Mouse (Mus musculus) heart, postnatal 0 days (tissue): ENCODE results near the gene Lgals1. TPM values are rescaled to one million over a fixed set of nuclear protein-coding genes. Genes with fewer than 3 reads are reported as not detected.

Experiments
- ATAC-seq: fragments of 200-750 bp; cut with Nextera tagmentation; 2 replicates; pipeline ENCODE4 v1.8.0; 2017; ENCODE audit warnings: low read depth, moderate number of reproducible peaks, moderate library complexity; ENCODE audit not compliant: insufficient read depth
- DNase-seq: peaks from one replicate; pipeline ENCODE4 v3.0.0-alpha.2; 2016; ENCODE audit warnings: low spot score
- H3K27ac ChIP-seq: fragments of 300-500 bp; sonication (generic); 2 replicates; pipeline ENCODE4 v1.5.1; 2014; ENCODE audit warnings: low read depth, mild to moderate bottlenecking
- H3K27me3 ChIP-seq: fragments of 300-500 bp; sonication (generic); 2 replicates; pipeline ENCODE4 v1.6.1; 2014; ENCODE audit warnings: low read length, mixed read lengths; ENCODE audit not compliant: control insufficient read depth, insufficient read depth
- H3K36me3 ChIP-seq: fragments of 300-500 bp; sonication (generic); replicated peaks from 2 replicates; pipeline ENCODE4 v1.6.1; 2014; ENCODE audit warnings: low read length, mixed read lengths; ENCODE audit not compliant: control insufficient read depth, insufficient read depth
- H3K4me1 ChIP-seq: fragments of 300-500 bp; sonication (generic); 2 replicates; pipeline ENCODE4 v1.6.1; 2014; ENCODE audit warnings: antibody characterized with exemption; ENCODE audit not compliant: control insufficient read depth, insufficient read depth
- H3K4me2 ChIP-seq: fragments of 300-500 bp; sonication (generic); 2 replicates; pipeline ENCODE4 v1.6.1; 2014; ENCODE audit warnings: low read depth, mild to moderate bottlenecking, low read length, moderate library complexity
- H3K4me3 ChIP-seq: fragments of 300-500 bp; sonication (generic); 2 replicates; pipeline ENCODE4 v1.5.1; 2014; ENCODE audit warnings: low read depth, low read length
- H3K9ac ChIP-seq: fragments of 300-500 bp; sonication (generic); replicated peaks from 2 replicates; pipeline ENCODE4 v1.6.1; 2014; ENCODE audit warnings: low read depth, low read length, mixed read lengths
- H3K9me3 ChIP-seq: fragments of 300-500 bp; sonication (generic); replicated peaks from 2 replicates; pipeline ENCODE4 v1.6.1; 2016; ENCODE audit warnings: low read length; ENCODE audit not compliant: control insufficient read depth
- CTCF ChIP-seq: IDR thresholded peaks from 2 replicates; pipeline ENCODE4 v1.5.1; 2016; ENCODE audit warnings: antibody characterized with exemption, control low read depth, low read depth
- EP300 ChIP-seq: IDR thresholded peaks from 2 replicates; pipeline ENCODE4 v1.6.1; 2016; ENCODE audit warnings: antibody characterized with exemption, low read depth
- WGBS: fragments of 180-500 bp; shearing (Covaris S2); extraction: QIAGEN DNeasy Blood & Tissue Kit; methylation state at CpG from one replicate; pipeline ENCODE4 v1.1.7; 2014; 5-methylcytosine and 5-hydroxymethylcytosine counted together
- microRNA-seq: library from miRNA; unstranded; fragments of <30 nt; microRNA quantifications from one replicate; pipeline ENCODE4, GENCODE M21; 2016
- polyA plus RNA-seq: library from polyadenylated mRNA; unstranded; fragments of >200 nt; fragmentation: Nextera tagmentation; extraction: Ambion mirVana; gene quantifications from 2 replicates; pipeline ENCODE4 v1.2.1, GENCODE M21; 2015
- total RNA-seq: library from RNA; depleted of rRNA; stranded (reverse); fragments of >200 nt; gene quantifications from 2 replicates; pipeline ENCODE4 v1.2.3, GENCODE M21; 2014; ENCODE audit warnings: low replicate concordance; rRNA removed

Lgals1 gene
- total and polyA plus RNA-seq, 2 experiments from 2014 or later = 709 to 800 TPM

- H3K27ac ChIP-seq = no peak overlapping the region
- no peak for DNase-seq
- TF ChIP-seq CTCF (no peak), EP300 (no peak)
- no peak overlapping the region for H3K4me3 ChIP-seq
- H3K4me1 ChIP-seq = peaks cover 18% of the 10 kb centered on the region
- no peak overlapping the region for H3K4me2 ChIP-seq
- no peaks in the 10 kb centered on the region for H3K36me3 ChIP-seq
- H3K9me3 ChIP-seq = no peaks in the 10 kb centered on the region
- 92% methylated on average over 8 of the region's 8 CpGs for WGBS
- ATAC-seq = no peak
- H3K27me3 ChIP-seq = 0 out of 2 replicates have a peak, but pooled peaks cover 4% of the 10 kb centered on the region
- H3K9ac ChIP-seq = no peak overlapping the region
Observed at GRCm38 (mm10) chr15:78977676-78978159, 51.2 kb downstream of the Lgals1 start.

GRCm38 (mm10) chr15:78978875-78979274, 52.4 kb downstream of the Lgals1 start:
- TF ChIP-seq CTCF (no peak), EP300 (no peak)
- H3K36me3 ChIP-seq = no peaks in the 10 kb centered on the region
- 13% methylated on average over 4 of the region's 4 CpGs for WGBS

More at GRCm38 (mm10) chr15:78978875-78979274, 52.4 kb downstream of the Lgals1 start:
- Histone ChIP-seq H3K4me3 (no peak overlapping the region), H3K27me3 (no peaks in the 10 kb centered on the region), H3K9me3 (no peaks in the 10 kb centered on the region), H3K4me1 (peaks cover 21% of the 10 kb centered on the region), H3K9ac (no peak overlapping the region), H3K27ac (peak overlapping the region; percentile 47; the same call in 1 of the 2 replicates), H3K4me2 (no peak overlapping the region)
- peak; percentile 78 for DNase-seq
- ATAC-seq = peak; percentile 42

Small RNAs within 50 kb of the gene (microRNA-seq; reads per million reads assigned to microRNA genes)
- gene Mir6955 = 0.54 reads per million

Other genes starting within 250 kb of the Lgals1 start
- 0.12 and 0.19 TPM in 2 replicates for gene Elfn2, start 208.0 kb upstream of the Lgals1 start, total RNA-seq
- 0.05 and 0.11 TPM in 2 replicates for gene Elfn2, start 208.0 kb upstream of the Lgals1 start, polyA plus RNA-seq
- gene Mfng, start 153.2 kb upstream of the Lgals1 start, total RNA-seq = 12.9 and 13.1 TPM in 2 replicates
- gene Mfng, start 153.2 kb upstream of the Lgals1 start, polyA plus RNA-seq = 13.0 and 13.4 TPM in 2 replicates
- gene Card10, start 123.7 kb upstream of the Lgals1 start, total RNA-seq = 2.7 and 6.4 TPM in 2 replicates
- 4.0 and 4.6 TPM in 2 replicates for gene Card10, start 123.7 kb upstream of the Lgals1 start, polyA plus RNA-seq
- gene Cdc42ep1, start 84.1 kb upstream of the Lgals1 start, total RNA-seq = 44.7 and 52.5 TPM in 2 replicates
- gene Cdc42ep1, start 84.1 kb upstream of the Lgals1 start, polyA plus RNA-seq = 27.1 and 27.4 TPM in 2 replicates
- 4.6 TPM in 1 of 2 replicates, not detected in the other for gene Lgals2, start 71.2 kb upstream of the Lgals1 start, total RNA-seq
- 0.27 and 0.36 TPM in 2 replicates for gene Lgals2, start 71.2 kb upstream of the Lgals1 start, polyA plus RNA-seq
- 32.4 and 40.5 TPM in 2 replicates for gene Gga1, start 49.5 kb upstream of the Lgals1 start, total RNA-seq
- 30.1 and 32.4 TPM in 2 replicates for gene Gga1, start 49.5 kb upstream of the Lgals1 start, polyA plus RNA-seq
- gene Gm49510, start 27.1 kb upstream of the Lgals1 start, total RNA-seq = 0.73 TPM in 1 of 2 replicates, not detected in the other
- gene Gm49510, start 27.1 kb upstream of the Lgals1 start, polyA plus RNA-seq = 0.08 and 0.18 TPM in 2 replicates
- 9.8 and 11.7 TPM in 2 replicates for gene Sh3bp1, start 27.0 kb upstream of the Lgals1 start, total RNA-seq
- 6.4 and 7.0 TPM in 2 replicates for gene Sh3bp1, start 27.0 kb upstream of the Lgals1 start, polyA plus RNA-seq
- 25.8 and 46.0 TPM in 2 replicates for gene Pdxp, start 12.8 kb upstream of the Lgals1 start, total RNA-seq
- gene Pdxp, start 12.8 kb upstream of the Lgals1 start, polyA plus RNA-seq = 7.7 and 8.3 TPM in 2 replicates
- 3.4 TPM in 1 of 2 replicates, not detected in the other for gene Nol12, start 8.2 kb downstream of the Lgals1 start, total RNA-seq
- gene Nol12, start 8.2 kb downstream of the Lgals1 start, polyA plus RNA-seq = 23.3 TPM in 2 replicates
- 45.3 and 80.0 TPM in 2 replicates for gene Triobp, start 21.0 kb downstream of the Lgals1 start, total RNA-seq
- 19.1 and 20.0 TPM in 2 replicates for gene Triobp, start 21.0 kb downstream of the Lgals1 start, polyA plus RNA-seq
- 318 and 358 TPM in 2 replicates for gene H1f0, start 101.7 kb downstream of the Lgals1 start, total RNA-seq
- gene H1f0, start 101.7 kb downstream of the Lgals1 start, polyA plus RNA-seq = 210 and 229 TPM in 2 replicates
- not detected in 2 replicates for gene Galr3, start 115.2 kb downstream of the Lgals1 start, total RNA-seq
- gene Galr3, start 115.2 kb downstream of the Lgals1 start, polyA plus RNA-seq = not detected in 2 replicates
- 20.9 and 27.1 TPM in 2 replicates for gene Ankrd54, start 136.2 kb downstream of the Lgals1 start, total RNA-seq
- gene Ankrd54, start 136.2 kb downstream of the Lgals1 start, polyA plus RNA-seq = 14.1 and 15.6 TPM in 2 replicates
- 183 and 210 TPM in 2 replicates for gene Eif3l, start 148.5 kb downstream of the Lgals1 start, total RNA-seq
- gene Eif3l, start 148.5 kb downstream of the Lgals1 start, polyA plus RNA-seq = 114 and 123 TPM in 2 replicates
- 45.9 and 52.9 TPM in 2 replicates for gene Micall1, start 182.2 kb downstream of the Lgals1 start, total RNA-seq
- gene Micall1, start 182.2 kb downstream of the Lgals1 start, polyA plus RNA-seq = 13.2 and 19.0 TPM in 2 replicates
- 50.2 and 84.8 TPM in 2 replicates for gene Polr2f, start 214.3 kb downstream of the Lgals1 start, total RNA-seq
- gene Polr2f, start 214.3 kb downstream of the Lgals1 start, polyA plus RNA-seq = 271 and 286 TPM in 2 replicates
- gene 1700088E04Rik, start 214.5 kb downstream of the Lgals1 start, total RNA-seq = 2.2 TPM in 1 of 2 replicates, not detected in the other
- 8.8 and 10.7 TPM in 2 replicates for gene 1700088E04Rik, start 214.5 kb downstream of the Lgals1 start, polyA plus RNA-seq
- gene Sox10, start 238.5 kb downstream of the Lgals1 start, total RNA-seq = 0.31 and 0.53 TPM in 2 replicates
- 0.12 and 0.34 TPM in 2 replicates for gene Sox10, start 238.5 kb downstream of the Lgals1 start, polyA plus RNA-seq